Mouse (Mus musculus): Measurements from ENCODE around the gene Bcat1. TPM values are rescaled to one million over a fixed set of nuclear protein-coding genes. Genes with fewer than 3 reads are reported as not detected.

Gene Bcat1
- polyA plus RNA-seq, 2 experiments = 10.9 to 34.0 TPM

DNA sequence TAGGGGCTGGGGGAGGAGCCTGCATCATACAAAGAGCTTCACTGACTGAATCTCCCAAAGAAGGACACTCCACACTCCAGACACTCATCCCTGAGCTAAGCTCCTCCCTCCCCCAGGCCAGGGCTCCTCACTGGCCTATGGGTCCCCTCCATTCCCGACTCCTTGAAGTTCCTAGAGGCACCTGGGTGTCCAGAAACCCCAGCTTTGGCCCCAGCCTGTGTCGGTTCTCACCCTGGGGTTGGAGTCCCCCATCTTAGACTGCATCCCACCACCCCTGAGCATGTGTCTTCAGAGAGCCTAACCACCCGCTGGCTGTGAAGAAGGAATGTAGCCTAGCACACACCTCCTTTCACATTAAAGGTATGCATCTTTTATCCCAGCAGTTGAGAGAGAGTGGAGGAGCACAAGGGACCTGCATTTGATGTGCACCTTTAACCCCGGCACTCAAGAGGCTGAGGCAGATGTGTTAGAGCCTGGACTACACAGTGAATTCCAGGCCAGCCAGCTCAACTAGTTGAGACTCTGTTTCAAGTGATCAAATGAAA is 10.6 kb downstream of the Bcat1 start:
- no peaks in the 10 kb centered on the region for H3K4me1 ChIP-seq (ENCODE audit: control insufficient read depth, insufficient read depth, low read length)
- ATAC-seq (ENCODE audit: low FRiP score, low read depth) (no peak), DNase-seq (ENCODE audit: low spot score) (no peak)
- no peaks in the 10 kb centered on the region for H3K9me3 ChIP-seq (ENCODE audit: control insufficient read depth, low read length)
- WGBS = 71% methylated on average over 4 of the region's 4 CpGs
- no peak overlapping the region for H3K9ac ChIP-seq (ENCODE audit: low read depth, low read length, severe bottlenecking)
- no peak overlapping the region for H3K27ac ChIP-seq (replicated peaks; ENCODE audit: low read depth, low read length)
- H3K36me3 ChIP-seq (ENCODE audit: control insufficient read depth, insufficient read depth, low read length) = no peaks in the 10 kb centered on the region
- H3K27me3 ChIP-seq (ENCODE audit: control insufficient read depth, insufficient read depth, low read length) = no peaks in the 10 kb centered on the region
- H3K4me3 ChIP-seq (replicated peaks; ENCODE audit: low read length) = no peak overlapping the region
- TF ChIP-seq POLR2A (IDR thresholded peaks at IDR 0.05; ENCODE audit: borderline replicate concordance, extremely low read depth, insufficient read depth, insufficient read length) = no peak
- no peak overlapping the region for H3K4me2 ChIP-seq (replicated peaks; ENCODE audit: low read depth, low read length, severe bottlenecking)

- H3K27me3 ChIP-seq (ENCODE audit: control insufficient read depth, insufficient read depth, low read length) = no peaks in the 10 kb centered on the region
- no peaks in the 10 kb centered on the region for H3K9me3 ChIP-seq (ENCODE audit: control insufficient read depth, low read length)
- no peak overlapping the region for H3K9ac ChIP-seq (ENCODE audit: low read depth, low read length, severe bottlenecking)
- H3K27ac ChIP-seq (replicated peaks; ENCODE audit: low read depth, low read length) = no peak overlapping the region
- H3K4me1 ChIP-seq (ENCODE audit: control insufficient read depth, insufficient read depth, low read length) = no peaks in the 10 kb centered on the region
- DNase-seq (ENCODE audit: low spot score) (no peak), ATAC-seq (ENCODE audit: low FRiP score, low read depth) (no peak)
- WGBS = 54% methylated on average over 1 of the region's 1 CpGs
- no peak overlapping the region for H3K4me2 ChIP-seq (replicated peaks; ENCODE audit: low read depth, low read length, severe bottlenecking)
- TF ChIP-seq POLR2A (IDR thresholded peaks at IDR 0.05; ENCODE audit: borderline replicate concordance, extremely low read depth, insufficient read depth, insufficient read length) = no peak
- H3K36me3 ChIP-seq (ENCODE audit: control insufficient read depth, insufficient read depth, low read length) = no peaks in the 10 kb centered on the region
- H3K4me3 ChIP-seq (replicated peaks; ENCODE audit: low read length) = no peak overlapping the region
Observed at GRCm38 (mm10) chr6:145064104-145064503, 11.9 kb downstream of the Bcat1 start.

DNA sequence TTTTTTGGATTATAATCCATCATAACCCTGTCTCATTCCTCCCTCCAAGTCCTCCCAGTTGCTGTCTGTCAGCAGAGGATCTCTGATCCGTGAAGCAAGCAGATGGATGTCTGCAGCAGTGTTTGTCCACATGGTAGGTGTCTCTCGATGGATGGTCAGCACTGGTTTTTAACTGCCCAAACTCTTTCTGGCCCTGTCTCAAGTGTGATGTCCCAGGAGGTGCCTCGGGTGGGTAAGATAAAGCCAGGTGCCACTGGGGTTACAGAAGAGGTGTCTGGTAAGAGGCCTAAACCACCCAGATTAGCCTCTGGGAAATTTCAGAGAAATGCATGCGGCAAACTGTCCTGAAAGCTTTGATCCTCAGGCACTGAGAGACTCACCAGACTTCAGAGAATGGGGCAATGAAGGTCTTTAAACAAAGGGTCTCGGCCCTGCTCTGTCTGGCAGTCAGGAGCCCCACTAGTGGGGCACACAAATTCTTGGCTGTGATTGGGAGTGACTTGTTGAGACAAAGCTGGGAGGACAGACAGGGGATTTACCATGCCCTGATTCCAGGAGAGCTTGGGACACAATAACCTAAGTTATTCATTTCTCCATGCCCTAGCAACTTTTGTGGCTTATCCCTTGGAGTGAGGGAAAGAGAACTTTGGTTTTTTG is 12.6 kb downstream of the Bcat1 start:
- H3K4me3 ChIP-seq (replicated peaks; ENCODE audit: low read length) = no peak overlapping the region
- DNase-seq (ENCODE audit: low spot score) = no peak
- no peaks in the 10 kb centered on the region for H3K27me3 ChIP-seq (ENCODE audit: control insufficient read depth, insufficient read depth, low read length)
- no peak for ATAC-seq (ENCODE audit: low FRiP score, low read depth)
- TF ChIP-seq POLR2A (IDR thresholded peaks at IDR 0.05; ENCODE audit: borderline replicate concordance, extremely low read depth, insufficient read depth, insufficient read length) = no peak
- H3K27ac ChIP-seq (replicated peaks; ENCODE audit: low read depth, low read length) = no peak overlapping the region
- H3K9me3 ChIP-seq (ENCODE audit: control insufficient read depth, low read length) = no peaks in the 10 kb centered on the region
- no peak overlapping the region for H3K4me2 ChIP-seq (replicated peaks; ENCODE audit: low read depth, low read length, severe bottlenecking)
- no peaks in the 10 kb centered on the region for H3K36me3 ChIP-seq (ENCODE audit: control insufficient read depth, insufficient read depth, low read length)
- H3K9ac ChIP-seq (ENCODE audit: low read depth, low read length, severe bottlenecking) = no peak overlapping the region
- WGBS = 27% methylated on average over 5 of the region's 5 CpGs
- H3K4me1 ChIP-seq (ENCODE audit: control insufficient read depth, insufficient read depth, low read length) = no peaks in the 10 kb centered on the region

GRCm38 (mm10) chr6:145062763-145063162 is 13.2 kb downstream of the Bcat1 start:
- WGBS = 53% methylated on average over 4 of the region's 4 CpGs
- Histone ChIP-seq H3K4me3 (replicated peaks; ENCODE audit: low read length) (no peak overlapping the region), H3K9ac (ENCODE audit: low read depth, low read length, severe bottlenecking) (no peak overlapping the region), H3K4me2 (replicated peaks; ENCODE audit: low read depth, low read length, severe bottlenecking) (no peak overlapping the region), H3K4me1 (ENCODE audit: control insufficient read depth, insufficient read depth, low read length) (no peaks in the 10 kb centered on the region), H3K9me3 (ENCODE audit: control insufficient read depth, low read length) (no peaks in the 10 kb centered on the region), H3K27ac (replicated peaks; ENCODE audit: low read depth, low read length) (no peak overlapping the region), H3K27me3 (ENCODE audit: control insufficient read depth, insufficient read depth, low read length) (no peaks in the 10 kb centered on the region), H3K36me3 (ENCODE audit: control insufficient read depth, insufficient read depth, low read length) (no peaks in the 10 kb centered on the region)
- ATAC-seq (ENCODE audit: low FRiP score, low read depth) = no peak
- no peak for TF ChIP-seq POLR2A (IDR thresholded peaks at IDR 0.05; ENCODE audit: borderline replicate concordance, extremely low read depth, insufficient read depth, insufficient read length)
- DNase-seq (ENCODE audit: low spot score) = no peak

DNA sequence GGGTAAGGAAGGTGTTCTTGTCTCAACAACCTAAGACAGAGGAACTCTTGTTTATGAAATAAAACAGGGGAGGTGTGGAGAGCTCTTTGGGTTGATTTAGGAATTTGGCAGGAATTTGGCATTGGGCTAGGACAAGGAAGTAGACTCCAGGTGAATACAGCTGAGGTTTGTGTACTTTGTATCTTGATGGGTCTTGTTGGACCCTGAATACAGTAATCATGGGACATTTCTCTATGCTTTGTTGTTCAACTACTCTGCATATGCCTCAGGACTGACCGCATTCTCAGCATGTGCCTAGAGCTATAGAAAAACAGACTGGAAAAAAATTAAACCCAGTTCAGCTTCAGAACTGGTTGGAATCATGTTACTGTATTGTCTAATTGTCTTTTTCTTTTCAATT is 14.6 kb downstream of the Bcat1 start:
- TF ChIP-seq POLR2A (IDR thresholded peaks at IDR 0.05; ENCODE audit: borderline replicate concordance, extremely low read depth, insufficient read depth, insufficient read length) = no peak
- Histone ChIP-seq H3K27me3 (ENCODE audit: control insufficient read depth, insufficient read depth, low read length) (no peaks in the 10 kb centered on the region), H3K4me3 (replicated peaks; ENCODE audit: low read length) (no peak overlapping the region), H3K4me1 (ENCODE audit: control insufficient read depth, insufficient read depth, low read length) (no peaks in the 10 kb centered on the region), H3K36me3 (ENCODE audit: control insufficient read depth, insufficient read depth, low read length) (no peaks in the 10 kb centered on the region), H3K9me3 (ENCODE audit: control insufficient read depth, low read length) (no peaks in the 10 kb centered on the region), H3K4me2 (replicated peaks; ENCODE audit: low read depth, low read length, severe bottlenecking) (no peak overlapping the region), H3K9ac (ENCODE audit: low read depth, low read length, severe bottlenecking) (no peak overlapping the region), H3K27ac (replicated peaks; ENCODE audit: low read depth, low read length) (no peak overlapping the region)
- ATAC-seq (ENCODE audit: low FRiP score, low read depth) (no peak), DNase-seq (ENCODE audit: low spot score) (no peak)
- 97% methylated on average over 1 of the region's 1 CpGs for WGBS

Measured in limb, embryonic 14.5 days (tissue).